Mouse (Mus musculus) stomach, postnatal 0 days (tissue): ENCODE measurements around the gene Rasa2.

ENCODE experiments used
- CTCF ChIP-seq: IDR thresholded peaks from 2 replicates; pipeline ENCODE4 v1.5.1; 2016; ENCODE audit warnings: antibody characterized with exemption, low read depth, mild to moderate bottlenecking, moderate library complexity
- EP300 ChIP-seq: optimal IDR thresholded peaks from 2 replicates; pipeline ENCODE3; 2016; ENCODE audit warnings: antibody characterized with exemption

- TF ChIP-seq CTCF: no peak
- TF ChIP-seq EP300: no peak
Observed at GRCm38 (mm10) chr9:96532531-96532930, 98.9 kb downstream of the Rasa2 start.
